Comparison of ENCODE assay signal across 11 mouse cellular contexts in genomic region chr5:31876216-31876974, GRCm38 (mm10).
A peak's percentile ranks its signal among the peaks of the same experiment; 100 is the strongest.
DNase-seq lines count a peak whose midpoint lies in the region; ATAC-seq and TF ChIP-seq lines count a peak whose summit lies in the region.
"Had no signal": no experiment of that assay in that cellular context is flagged by ENCODE, and none has a peak within 500 bp of the region (broad histone marks: within the 10 kb centered on the region; RNA-seq: fewer than 3 reads in every experiment).

No protein-coding gene starts in this region.

- H3K27me3 ChIP-seq in C2C12 (ENCODE audit: control insufficient read depth, insufficient read depth, insufficient read length) = no peaks in the 10 kb centered on the region
- no peaks in the 10 kb centered on the region for H3K27me3 ChIP-seq in heart, embryonic 11.5 days (ENCODE audit: control insufficient read depth, insufficient read depth, low read length)
- H3K27me3 ChIP-seq in forebrain, embryonic 15.5 days = no peaks in the 10 kb centered on the region

- H3K27ac ChIP-seq in heart, embryonic 11.5 days (ENCODE audit: low read depth, low read length) = peak overlapping the region; percentile 62
- no peak overlapping the region for H3K27ac ChIP-seq in forebrain, embryonic 15.5 days (replicated peaks)

- H3K79me2 ChIP-seq in C2C12 (ENCODE audit: control insufficient read depth, insufficient read depth) = no peaks in the 10 kb centered on the region

- no peak overlapping the region for H3ac ChIP-seq in C2C12 (ENCODE audit: control insufficient read depth, insufficient read length, low read depth)

- ATAC-seq in heart, embryonic 11.5 days (replicated peaks; ENCODE audit: insufficient number of reproducible peaks, low FRiP score, low TSS enrichment) = no peak
- no peak for ATAC-seq in forebrain, embryonic 15.5 days (replicated peaks)

- H3K4me3 ChIP-seq in C2C12 (ENCODE audit: insufficient read depth, poor library complexity, severe bottlenecking) = no peak overlapping the region
- no peak overlapping the region for H3K4me3 ChIP-seq in heart, embryonic 11.5 days (ENCODE audit: low read depth, low read length)
- H3K4me3 ChIP-seq in forebrain, embryonic 15.5 days = no peak overlapping the region

- no peaks in the 10 kb centered on the region for H3K79me3 ChIP-seq in C2C12 (ENCODE audit: low read depth)

- H3K9ac ChIP-seq in heart, embryonic 11.5 days (ENCODE audit: low read depth, low read length) = no peak overlapping the region
- H3K9ac ChIP-seq in forebrain, embryonic 15.5 days (replicated peaks) = no peak overlapping the region

- peak; percentile 29 for DNase-seq in adrenal gland, postnatal 14 days
- DNase-seq in adrenal gland, adult 2 months = no peak
- peak; percentile 16 to 46 for DNase-seq in kidney, postnatal 36 days
- DNase-seq in right cerebral cortex, postnatal 25 days = no peak
- no peak for DNase-seq in right cerebral cortex, postnatal 10 days (ENCODE audit: low spot score in 2 of 2)
- DNase-seq: B cell, adult 2 months; layer of hippocampus, adult 9-11 months; thymus, postnatal 4 days had no signal

- 45% methylated on average over 8 of the region's 8 CpGs for WGBS in heart, embryonic 11.5 days (ENCODE audit: insufficient replicate concordance)
- WGBS in forebrain, embryonic 15.5 days = 86% methylated on average over 8 of the region's 8 CpGs

- no peaks in the 10 kb centered on the region for H3K9me3 ChIP-seq in heart, embryonic 11.5 days (replicated peaks; ENCODE audit: control insufficient read depth, low read length)
- H3K9me3 ChIP-seq in forebrain, embryonic 15.5 days = no peaks in the 10 kb centered on the region

- H3K4me2 ChIP-seq in heart, embryonic 11.5 days = no peak overlapping the region
- H3K4me2 ChIP-seq in forebrain, embryonic 15.5 days (replicated peaks) = no peak overlapping the region

- peaks cover 3% of the 10 kb centered on the region; the same call in 1 of the 2 replicates for H3K4me1 ChIP-seq in heart, embryonic 11.5 days (ENCODE audit: control insufficient read depth, insufficient read depth, low read length)
- H3K4me1 ChIP-seq in forebrain, embryonic 15.5 days = no peaks in the 10 kb centered on the region

- no peaks in the 10 kb centered on the region for H3K36me3 ChIP-seq in C2C12 (ENCODE audit: control insufficient read depth, insufficient read depth)
- no peaks in the 10 kb centered on the region for H3K36me3 ChIP-seq in heart, embryonic 11.5 days (ENCODE audit: control insufficient read depth, insufficient read depth, low read length)
- H3K36me3 ChIP-seq in forebrain, embryonic 15.5 days = no peaks in the 10 kb centered on the region

- TF ChIP-seq CTCF in C2C12 (IDR thresholded peaks at IDR 0.05; ENCODE audit: control insufficient read depth, insufficient read depth, insufficient read length) = no peak

TF ChIP-seq in C2C12, 6 proteins besides CTCF, POLR2A, EP300 and RAD21:
- peak; percentile 76 for TF ChIP-seq MYOD1 (IDR thresholded peaks at IDR 0.05; ENCODE audit: control insufficient read depth, insufficient read length, low read depth)
- TF ChIP-seq MYOG (IDR thresholded peaks at IDR 0.05; ENCODE audit: control insufficient read depth, extremely low read depth, insufficient read length) = no peak
- TF ChIP-seq MAX (IDR thresholded peaks at IDR 0.05) = peak; percentile 15
- peak; percentile 19 for TF ChIP-seq FOSL1 (IDR thresholded peaks at IDR 0.05; ENCODE audit: insufficient read depth, low read length, poor library complexity, severe bottlenecking)
- no peak for TF ChIP-seq USF1 (IDR thresholded peaks at IDR 0.05; ENCODE audit: low read depth)

Comparison
In these comparisons a context has a peak if more than half of its experiments do, and no peak if none do; other contexts are left out.
1. DNase-seq: peak in adrenal gland, postnatal 14 days (single experiment) and kidney, postnatal 36 days (2 of 2); none in adrenal gland, adult 2 months (single experiment), right cerebral cortex, postnatal 25 days (single experiment) and right cerebral cortex, postnatal 10 days (0 of 2).